Mouse (Mus musculus) G1E (cell line): ENCODE results near the gene Daam1.

Source experiments
- CTCF ChIP-seq: IDR thresholded peaks from 2 replicates; pipeline ENCODE4 v1.5.1; 2012; ENCODE audit warnings: low read depth, low read length, inconsistent platforms, mixed read lengths
- POLR2AphosphoS5 ChIP-seq: IDR thresholded peaks from 2 replicates; pipeline ENCODE4 v1.6.1; 2012; ENCODE audit warnings: low read depth, low read length, inconsistent platforms; ENCODE audit not compliant: insufficient replicate concordance
- TAL1 ChIP-seq: conservative IDR thresholded peaks from 2 replicates; pipeline ENCODE4 v1.6.1; 2012; ENCODE audit warnings: low read depth, low read length, inconsistent platforms, mixed read lengths

DNA sequence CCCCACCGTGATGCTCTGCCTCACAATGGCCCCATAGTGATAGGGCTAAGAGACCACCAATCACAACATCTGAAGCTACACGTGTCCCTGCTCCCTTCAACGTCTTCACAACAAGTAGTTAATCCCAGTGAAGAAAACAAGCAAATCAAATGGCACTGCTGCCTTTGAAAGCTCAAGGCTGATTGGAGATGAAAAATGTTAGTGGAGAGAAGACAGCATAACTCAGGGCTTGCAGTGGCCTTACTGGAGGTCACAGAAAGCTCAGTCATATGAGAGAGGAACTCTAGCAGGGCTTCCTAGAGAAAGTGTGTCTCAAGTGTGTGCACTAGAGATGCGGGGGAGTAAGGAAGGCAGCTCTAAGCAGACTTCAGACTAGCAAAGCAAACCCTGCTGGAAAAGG is 131.7 kb downstream of the Daam1 start:
- TF ChIP-seq CTCF (no peak), TAL1 (no peak), POLR2AphosphoS5 (no peak)
